Mouse (Mus musculus): ENCODE results near the gene Mcl1.

Mcl1 gene

DNA sequence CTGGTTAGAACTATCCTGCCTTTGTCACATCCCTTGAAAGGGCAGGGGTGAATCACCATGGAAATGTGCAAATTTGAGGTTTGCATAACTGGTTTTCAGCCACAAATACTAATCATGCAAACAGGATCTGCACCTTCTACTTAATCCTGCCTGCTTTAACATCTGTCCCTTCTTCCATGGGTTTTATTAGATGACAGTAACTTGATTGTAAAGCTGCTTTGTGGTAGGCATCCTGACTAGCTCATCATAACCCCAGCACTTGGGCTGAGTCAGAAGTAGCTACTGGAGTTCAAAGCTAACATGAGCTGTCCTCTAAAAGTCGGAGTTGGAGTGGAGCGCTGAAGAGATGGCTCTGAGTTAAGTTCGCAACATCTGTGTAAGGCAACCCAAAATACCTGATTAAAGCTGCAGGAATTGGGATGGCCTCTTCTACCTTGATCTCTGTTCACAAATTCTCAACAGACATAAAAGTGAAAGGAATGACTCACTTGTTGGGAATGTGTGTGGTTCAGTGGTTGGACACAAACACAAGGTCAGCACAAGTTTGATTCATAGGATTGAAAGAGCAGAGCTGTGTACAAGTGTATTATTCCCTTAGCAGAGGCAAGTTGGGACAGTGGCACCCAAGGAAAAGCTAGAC is 5.5 kb downstream of the Mcl1 start:
- in situ Hi-C loops (cut with MboI, MseI), result loop anchor here in 1 of 2 experiments (25.0 kb wide), 1 partner anchor 898 kb away; the partner anchor contains the start of gene Txnip

DNA sequence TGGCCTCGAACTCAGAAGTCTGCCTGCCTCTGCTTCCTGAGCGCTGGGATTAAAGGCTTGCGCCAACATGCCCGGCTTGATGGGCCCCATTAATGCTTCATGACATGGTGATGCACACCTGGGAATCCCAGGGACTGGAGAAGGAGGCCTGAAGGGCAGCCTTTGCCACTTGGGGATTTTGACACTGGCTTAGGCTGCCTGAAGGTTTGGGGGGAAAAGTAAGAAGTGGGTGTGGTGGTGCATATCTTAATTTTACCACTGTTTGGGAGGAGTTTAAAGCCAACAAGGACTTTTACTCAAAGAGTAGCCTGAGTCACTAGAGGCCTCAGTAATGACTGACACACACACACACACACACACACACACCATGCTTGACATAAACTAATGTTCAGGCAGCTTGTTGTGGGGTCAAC is 6.4 kb downstream of the Mcl1 start:
- in situ Hi-C loops (cut with MboI, MseI), result loop anchor here in 1 of 2 experiments (25.0 kb wide), 1 partner anchor 897 kb away; the partner anchor contains the start of gene Txnip

DNA sequence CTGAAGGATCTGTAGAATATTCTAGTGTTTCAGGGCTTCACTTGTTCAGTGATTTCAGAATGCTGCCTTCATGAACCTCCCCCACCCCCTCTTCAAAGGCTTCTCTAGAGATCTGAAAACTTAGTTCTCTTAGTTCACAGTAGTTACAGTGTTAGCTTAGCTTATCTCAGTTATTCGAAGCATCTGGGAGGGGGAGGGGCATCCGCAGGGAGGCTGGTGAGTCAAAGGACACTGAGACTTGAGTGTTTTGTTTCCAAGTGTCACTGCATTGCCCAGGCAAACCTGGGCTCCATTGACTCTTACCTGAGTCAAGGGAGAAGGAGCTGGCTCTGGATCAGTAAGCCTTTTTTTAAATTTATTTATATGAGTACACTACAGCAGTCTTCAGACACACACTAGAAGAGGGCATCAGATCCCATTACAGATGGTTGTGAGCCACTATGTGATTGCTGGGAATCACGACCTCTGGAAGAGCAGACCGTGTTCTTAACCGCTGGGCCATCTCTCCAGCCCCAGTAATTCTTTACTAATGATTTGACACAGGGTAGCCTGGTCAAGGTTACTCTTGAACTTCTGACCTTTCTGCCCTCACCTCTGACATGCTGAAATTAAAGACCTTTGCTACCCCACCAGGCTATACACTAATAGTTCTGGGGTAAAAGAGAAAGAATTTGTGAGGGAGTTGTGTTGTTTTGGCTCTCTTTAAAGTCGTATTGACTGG is 7.7 kb downstream of the Mcl1 start:
- in situ Hi-C loops (cut with MboI, MseI), result loop anchor here in 1 of 2 experiments (25.0 kb wide), 1 partner anchor 896 kb away; the partner anchor contains the start of gene Txnip

DNA sequence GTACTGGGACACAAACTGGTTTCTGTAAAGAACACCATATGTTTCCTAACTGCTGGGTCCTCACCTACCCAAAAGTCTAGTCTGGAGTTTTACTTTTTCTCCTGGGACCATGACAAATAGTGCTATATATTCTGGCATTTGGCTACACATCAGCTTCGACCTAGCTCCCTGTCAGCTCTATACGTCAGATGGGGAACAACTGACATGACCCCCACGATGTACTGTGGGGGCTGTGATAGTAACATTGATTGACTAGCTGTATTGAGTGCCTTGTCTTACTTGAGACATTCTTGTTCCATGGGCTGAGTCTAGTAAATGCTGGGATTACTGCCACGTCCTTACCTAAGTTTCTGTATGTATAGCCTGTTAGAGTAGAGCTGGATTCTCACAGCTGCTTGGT is 8.9 kb downstream of the Mcl1 start:
- in situ Hi-C loops (cut with MboI, MseI), result loop anchor here in 1 of 2 experiments (25.0 kb wide), 1 partner anchor 895 kb away; the partner anchor contains the start of gene Txnip

DNA sequence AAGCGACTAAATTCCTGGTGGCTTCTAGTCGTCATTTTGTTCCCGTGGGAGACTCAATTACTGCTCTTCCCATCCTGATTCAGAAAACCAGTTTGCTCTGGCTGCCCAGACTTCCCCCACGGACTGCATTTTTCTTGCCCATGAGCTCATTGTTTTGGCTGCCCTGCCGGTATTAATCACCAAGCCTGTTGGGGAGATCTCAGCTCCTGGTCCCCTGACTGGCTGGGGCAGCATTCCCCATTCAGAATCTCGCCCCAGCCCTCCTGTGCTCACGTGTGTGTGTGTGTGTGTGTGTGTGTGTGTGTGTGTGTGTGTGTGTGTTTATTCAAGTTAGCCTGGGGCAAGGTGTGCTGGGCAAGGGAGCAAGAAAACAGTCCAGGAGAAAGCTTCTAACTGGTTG is 9.4 kb downstream of the Mcl1 start:
- in situ Hi-C loops (cut with MboI, MseI), result loop anchor here in 1 of 2 experiments (25.0 kb wide), 1 partner anchor 894 kb away; the partner anchor contains the start of gene Txnip

DNA sequence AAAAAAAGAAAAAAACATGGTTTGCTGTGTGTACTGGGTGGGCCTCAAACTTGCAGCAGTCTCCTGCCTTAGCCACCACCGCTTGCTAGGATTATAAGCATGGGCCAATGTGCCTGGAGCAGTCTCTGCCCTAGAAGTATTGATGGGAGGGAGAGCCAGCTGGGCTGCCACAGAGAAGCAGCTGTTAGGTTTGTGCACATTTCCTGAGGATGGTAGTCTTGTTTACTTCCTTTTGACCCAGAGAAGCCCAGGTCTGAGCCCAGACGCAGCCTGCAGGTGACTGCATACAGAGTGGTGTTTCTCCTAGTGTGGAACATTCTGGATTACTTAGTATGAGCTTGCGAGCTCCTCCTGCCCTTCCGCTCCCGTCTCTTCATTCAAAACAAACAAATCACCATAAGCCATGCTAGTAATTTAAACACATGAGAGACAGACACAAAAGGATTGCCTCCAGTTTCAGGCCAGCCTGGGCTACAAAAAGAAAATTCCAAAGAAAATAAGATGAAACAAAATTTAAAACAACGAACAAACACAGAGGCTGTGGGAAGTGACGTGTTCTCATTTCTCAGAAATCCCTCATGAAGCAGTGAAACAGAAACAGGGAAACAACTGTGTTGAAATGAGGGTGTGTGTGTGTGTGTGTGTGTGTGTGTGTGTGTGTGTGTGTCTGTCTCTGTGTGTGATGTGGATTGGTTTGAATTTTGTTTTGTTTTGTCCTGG is 10.2 kb downstream of the Mcl1 start:
- in situ Hi-C loops (cut with MboI, MseI), result loop anchor here in 1 of 2 experiments (25.0 kb wide), 1 partner anchor 894 kb away; the partner anchor contains the start of gene Txnip

DNA sequence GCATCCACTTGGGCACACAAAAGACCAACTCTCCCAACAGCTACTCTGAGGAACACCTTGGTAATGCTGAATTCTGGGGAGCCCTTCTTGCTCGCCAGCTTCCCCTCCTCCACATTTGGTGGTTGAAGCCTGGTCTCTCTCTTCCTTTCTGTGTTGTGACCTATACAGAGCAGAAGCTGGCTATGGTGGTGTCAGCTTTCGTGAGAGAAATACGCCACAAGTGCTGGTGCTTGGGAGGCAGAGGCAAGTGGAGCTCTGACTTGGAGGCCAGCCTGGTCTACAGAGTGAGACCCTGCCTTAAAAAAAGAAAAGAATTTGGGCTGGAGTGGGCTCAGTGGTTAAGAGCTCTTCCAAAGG is 10.7 kb downstream of the Mcl1 start:
- in situ Hi-C loops (cut with MboI, MseI), result loop anchor here in 1 of 2 experiments (25.0 kb wide), 1 partner anchor 893 kb away; the partner anchor contains the start of gene Txnip

DNA sequence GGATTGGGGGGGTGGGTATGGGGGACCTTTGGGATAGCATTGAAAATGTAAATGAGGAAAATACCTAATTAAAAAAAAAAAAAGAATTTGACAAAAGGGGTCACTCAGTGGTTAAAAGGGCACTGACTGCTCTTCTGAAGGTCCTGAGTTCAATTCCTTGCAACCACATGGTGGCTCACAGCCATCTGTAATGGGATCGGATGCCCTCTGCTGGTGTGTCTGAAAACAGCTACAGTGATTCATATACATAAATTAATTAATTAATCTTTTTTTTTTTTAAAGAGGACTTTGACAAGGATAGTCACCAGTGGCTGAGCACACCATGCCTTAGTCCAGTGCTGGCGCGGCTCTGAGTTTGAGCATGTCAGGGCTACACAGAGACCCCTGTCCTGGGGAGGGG is 11.8 kb downstream of the Mcl1 start:
- in situ Hi-C loops (cut with MboI, MseI), result loop anchor here in 1 of 2 experiments (25.0 kb wide), 1 partner anchor 892 kb away; the partner anchor contains the start of gene Txnip

DNA sequence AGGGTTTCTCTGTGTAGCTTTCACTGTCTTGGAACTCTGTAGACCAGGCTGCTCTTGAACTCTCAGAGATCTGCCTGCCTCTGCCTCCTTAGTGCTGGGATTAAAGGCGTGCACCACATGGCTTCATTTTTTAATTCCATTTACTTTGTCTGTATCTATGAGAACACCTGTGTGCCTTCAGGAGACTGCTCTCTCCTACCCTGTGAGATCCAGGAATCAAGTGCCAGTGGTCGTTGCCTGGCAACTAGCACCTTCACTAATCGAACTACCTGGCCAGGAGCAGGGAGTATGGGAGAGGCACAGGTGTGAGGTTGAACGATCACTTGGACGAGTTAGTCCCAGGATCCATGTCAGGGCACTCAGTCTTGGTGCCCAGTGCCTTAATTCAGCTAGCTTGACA is 12.6 kb downstream of the Mcl1 start:
- in situ Hi-C loops (cut with MboI, MseI), result loop anchor here in 1 of 2 experiments (25.0 kb wide), 1 partner anchor 891 kb away; the partner anchor contains the start of gene Txnip

DNA sequence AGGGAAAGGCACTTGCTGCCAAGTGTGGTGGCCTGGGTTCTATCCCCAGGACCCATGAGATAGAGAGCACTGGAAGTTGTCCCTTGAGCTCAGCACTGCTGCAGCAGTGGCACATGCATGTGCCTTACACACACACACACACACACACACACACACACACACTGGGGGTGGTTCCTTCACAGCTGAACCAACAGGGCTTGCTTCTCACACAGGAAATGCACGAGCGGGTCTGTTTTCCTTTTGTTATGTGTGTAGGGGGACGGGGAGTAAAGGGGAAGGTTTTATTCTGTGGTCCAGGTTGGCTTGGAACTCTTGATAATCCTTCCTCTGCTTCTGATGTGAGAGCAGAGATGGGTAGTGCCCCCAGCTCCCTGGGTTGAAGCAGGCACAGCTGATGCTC is 13.9 kb downstream of the Mcl1 start:
- in situ Hi-C loops (cut with MboI, MseI), result loop anchor here in 1 of 2 experiments (25.0 kb wide), 1 partner anchor 890 kb away; the partner anchor contains the start of gene Txnip

DNA sequence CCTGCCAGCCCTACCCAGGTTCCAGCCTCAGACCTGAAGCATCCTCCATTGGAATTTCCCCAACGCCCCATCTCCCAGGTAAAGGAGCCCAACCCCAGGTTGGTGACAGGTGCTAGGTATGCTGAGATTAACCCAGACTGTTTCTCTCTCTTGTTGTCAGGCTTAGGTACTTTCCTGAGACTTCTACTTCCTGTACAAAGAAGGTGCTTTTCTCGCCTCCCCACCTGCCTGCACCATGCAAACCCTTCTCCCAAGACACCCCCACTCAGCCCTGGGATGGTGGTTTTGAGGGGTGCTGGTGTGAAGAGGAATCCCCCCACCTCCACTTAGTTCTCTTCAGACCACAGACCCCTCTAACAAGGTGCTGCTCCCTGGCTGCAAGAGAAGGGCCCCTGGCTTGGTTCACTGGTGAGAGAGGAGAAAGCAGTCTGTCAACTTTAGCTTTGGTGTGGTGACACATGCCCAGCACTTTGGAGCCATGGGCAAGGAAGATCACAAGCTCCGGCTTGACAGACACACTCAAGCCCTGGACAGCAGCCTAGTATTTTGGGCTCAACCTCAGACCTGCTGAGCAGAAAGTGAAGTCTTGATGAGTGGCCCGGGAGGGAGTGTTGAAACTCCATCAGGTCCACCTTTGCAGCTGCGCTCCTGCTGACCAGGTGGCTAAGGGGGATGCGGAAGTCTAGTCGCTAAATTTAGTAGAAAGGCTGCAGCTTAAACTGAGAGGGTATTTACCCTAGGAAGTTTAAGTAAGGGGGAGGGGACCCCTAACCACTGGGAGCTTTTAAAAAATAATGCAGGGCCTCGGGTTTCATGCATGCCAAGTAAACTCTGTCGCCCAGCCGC is 14.5 kb downstream of the Mcl1 start:
- in situ Hi-C loops (cut with MboI, MseI), result loop anchor here in 1 of 2 experiments (25.0 kb wide), 1 partner anchor 889 kb away; the partner anchor contains the start of gene Txnip

DNA sequence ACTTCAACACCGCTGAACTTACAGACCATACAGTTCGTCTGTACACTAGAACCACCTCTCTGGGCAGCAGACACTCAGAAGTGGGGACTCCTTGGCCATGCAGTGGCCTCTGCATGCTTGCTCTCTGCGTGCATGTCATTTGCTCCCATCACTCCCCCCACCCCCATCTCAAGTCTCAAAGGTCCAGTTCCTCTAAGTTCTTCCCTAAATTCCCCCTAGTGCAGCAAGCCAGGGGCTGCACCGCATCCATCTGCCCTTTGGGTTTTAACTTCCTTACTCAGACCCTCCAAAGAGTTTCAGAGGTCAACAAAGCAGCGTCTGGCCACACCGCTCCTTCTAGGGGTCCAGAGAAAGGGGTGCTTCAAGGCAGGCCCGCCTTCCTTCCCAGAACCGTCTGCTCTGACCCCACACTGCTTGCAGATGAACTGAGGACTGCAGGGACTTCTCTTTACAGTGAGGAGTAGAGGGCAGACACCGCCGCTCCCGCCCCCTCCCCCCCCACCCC is 15.2 kb downstream of the Mcl1 start:
- in situ Hi-C loops (cut with MboI, MseI), result loop anchor here in 1 of 2 experiments (25.0 kb wide), 1 partner anchor 889 kb away; the partner anchor contains the start of gene Txnip

DNA sequence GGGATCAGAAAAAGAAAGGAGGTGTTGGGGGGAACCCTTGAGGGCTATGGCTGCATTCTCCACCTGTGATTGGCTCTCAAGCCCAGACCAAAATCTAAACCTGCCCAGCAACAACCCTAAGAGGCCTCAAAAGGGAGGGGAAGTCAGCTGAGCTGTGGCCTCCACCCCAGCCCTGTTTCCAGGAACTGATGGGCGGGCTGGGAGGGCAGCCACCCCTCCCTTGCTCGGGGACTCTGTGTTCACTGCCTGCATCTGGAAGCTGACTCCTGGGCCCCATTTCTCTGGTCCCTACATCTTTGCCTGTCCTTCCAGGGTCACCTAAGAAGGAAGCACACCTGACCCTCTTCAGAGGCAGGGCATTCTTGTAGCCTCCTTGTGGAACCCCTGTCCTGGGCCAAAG is 15.6 kb downstream of the Mcl1 start:
- in situ Hi-C loops (cut with MboI, MseI), result loop anchor here in 1 of 2 experiments (25.0 kb wide), 1 partner anchor 888 kb away; the partner anchor contains the start of gene Txnip

DNA sequence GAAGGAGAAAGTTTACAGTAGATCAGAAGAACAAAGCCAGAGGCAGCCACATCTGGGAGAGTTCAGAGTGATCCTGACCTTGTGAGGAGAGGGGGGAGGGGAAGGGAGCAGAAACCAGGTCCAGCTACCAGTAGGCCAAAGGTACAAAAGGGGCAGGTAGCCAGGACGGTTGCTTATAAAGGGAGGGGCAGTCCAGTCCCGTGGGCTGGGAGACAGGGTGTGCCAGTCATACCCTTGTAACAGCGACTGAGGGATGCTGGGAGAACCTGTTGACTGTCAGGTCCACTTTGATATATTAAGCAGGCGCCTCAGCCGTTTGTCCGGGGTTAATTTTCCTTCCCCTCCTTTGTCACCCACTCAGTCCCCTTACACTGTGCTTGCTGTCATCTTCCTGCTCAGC is 16.2 kb downstream of the Mcl1 start:
- in situ Hi-C loops (cut with MboI, MseI), result loop anchor here in 1 of 2 experiments (5.0 to 25.0 kb wide), 2 partner anchors 38 to 887 kb away; partner anchors contain the start of gene Txnip

DNA sequence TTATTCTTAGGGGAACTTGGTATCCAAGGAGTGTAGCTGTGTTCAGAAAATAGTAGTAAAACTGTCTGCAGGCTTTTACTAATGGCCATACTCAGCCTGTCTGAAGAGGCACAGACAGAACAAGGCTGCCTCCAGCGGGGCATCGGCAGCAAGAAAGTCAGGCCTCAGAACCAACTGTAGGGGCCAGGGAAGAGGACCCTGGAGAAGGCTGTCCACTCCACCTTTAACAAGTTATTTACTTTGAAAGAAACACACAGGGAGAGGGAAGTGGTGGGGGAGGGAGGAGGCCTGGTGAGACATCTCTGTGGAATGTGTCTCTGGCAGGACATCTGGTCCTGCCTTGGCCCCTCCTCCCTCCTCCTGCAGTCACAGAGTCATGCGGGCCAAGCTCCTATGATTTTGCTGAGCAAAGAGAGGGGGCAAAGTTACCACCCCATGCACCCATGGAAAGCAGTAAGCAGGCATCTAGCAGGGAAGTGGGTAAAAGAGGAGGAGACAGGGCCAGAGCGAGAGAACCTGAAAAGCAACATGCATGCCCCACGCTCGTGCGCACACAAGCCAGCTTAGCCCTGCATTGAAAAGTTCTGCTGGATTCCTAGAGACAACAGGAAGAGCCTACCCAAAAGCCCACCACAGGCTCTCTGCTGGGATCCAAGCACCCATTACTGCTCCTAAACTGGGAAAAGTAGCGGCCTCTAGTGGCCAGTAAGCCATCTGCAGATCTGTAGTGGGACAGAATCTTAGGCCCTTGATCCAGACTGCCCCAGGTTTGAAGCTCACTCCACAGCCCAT is 16.9 kb downstream of the Mcl1 start:
- in situ Hi-C loops (cut with MboI, MseI), result loop anchor here in 1 of 2 experiments (5.0 kb wide), 1 partner anchor 38 kb away; no protein-coding TSS in a partner anchor

DNA sequence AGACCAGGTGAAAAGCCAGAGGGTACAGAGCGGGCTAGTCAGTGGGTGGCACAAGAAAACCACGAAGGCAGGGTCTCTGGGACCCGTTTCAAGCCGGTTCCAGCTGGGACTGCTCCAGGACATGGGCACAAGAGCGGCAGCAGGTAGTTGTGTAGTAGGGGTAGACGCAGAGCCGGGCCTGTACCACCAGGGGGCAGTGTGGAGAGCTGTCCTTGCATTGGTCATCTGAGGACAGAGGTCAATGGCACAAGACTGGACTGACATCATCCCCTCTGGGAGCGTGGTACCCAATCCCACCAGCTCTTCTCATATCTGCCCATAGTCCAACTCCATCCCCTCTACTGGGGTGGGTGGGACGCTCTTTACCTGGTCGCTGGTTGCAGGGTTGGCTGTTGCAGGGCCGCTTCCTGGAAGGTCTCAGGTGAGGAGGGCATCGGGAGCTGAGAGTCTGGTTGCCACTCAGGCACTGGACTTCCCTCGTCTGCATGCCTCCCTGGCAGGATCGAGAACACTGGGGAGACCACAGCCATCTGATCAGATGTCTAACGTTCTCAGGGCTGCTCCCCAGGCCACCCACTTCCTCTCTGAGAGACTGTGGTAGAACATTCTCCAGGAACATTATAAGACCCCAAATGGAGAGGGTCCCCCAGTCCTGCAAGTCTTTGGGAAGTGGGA is 18.3 kb downstream of the Mcl1 start:
- in situ Hi-C loops (cut with MboI, MseI), result loop anchor here in 1 of 2 experiments (5.0 kb wide), 1 partner anchor 40 kb away; no protein-coding TSS in a partner anchor

DNA sequence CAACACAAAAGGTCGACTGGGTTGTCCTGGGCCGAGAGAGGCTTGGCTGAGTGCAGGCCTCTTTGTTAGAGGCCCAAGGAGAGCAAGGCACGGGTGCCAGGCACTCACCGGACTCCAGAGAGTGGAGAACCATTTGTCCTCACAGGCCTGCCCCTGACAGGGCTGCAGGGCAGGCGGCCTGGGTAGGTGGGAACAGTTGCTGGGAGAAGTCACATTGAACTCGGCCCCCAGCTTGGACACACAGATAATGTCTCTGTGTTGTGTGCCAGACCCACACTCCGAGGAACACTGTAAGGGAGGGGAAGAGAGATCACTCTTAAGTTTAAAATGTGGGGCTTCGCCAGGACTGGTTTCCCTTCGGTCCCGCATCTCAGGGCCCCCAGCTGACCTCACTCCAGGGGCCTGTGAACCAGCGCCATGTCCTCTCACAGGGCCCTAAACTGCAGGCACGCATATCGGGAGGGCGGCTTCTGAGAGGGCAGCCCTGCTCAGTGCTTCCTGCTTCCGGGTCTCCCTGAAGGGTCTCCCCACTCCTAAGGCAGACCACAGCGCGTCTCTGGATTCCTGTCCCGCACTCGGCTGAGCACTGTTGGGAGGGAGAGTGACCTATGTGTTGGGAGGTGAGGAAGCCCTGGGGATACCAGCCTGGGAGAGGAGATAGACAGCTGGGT is 19.0 kb downstream of the Mcl1 start:
- in situ Hi-C loops (cut with MboI, MseI), result loop anchor here in 1 of 2 experiments (5.0 kb wide), 1 partner anchor 40 kb away; no protein-coding TSS in a partner anchor

DNA sequence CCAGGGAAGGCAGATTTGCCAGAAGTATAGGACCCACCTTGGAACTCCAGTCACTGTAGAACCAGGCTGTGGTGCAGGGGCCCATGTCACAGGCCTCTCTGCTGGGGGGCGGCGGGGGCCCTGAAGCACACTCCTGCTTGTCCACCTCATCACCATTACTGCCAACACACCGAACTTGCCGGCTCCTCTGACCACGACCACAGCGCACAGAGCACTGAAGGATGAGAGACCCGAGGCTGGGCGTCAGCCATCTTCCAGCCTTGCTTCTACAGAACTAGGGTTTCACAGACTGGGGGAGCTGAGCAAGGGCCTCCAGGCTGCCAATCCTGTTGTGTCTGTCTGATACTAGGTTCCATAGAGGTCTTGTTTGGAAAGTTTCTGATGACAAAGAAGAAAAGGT is 21.0 kb downstream of the Mcl1 start:
- in situ Hi-C loops (cut with MboI, MseI), result loop anchor here in 1 of 2 experiments (5.0 kb wide), 1 partner anchor 42 kb away; no protein-coding TSS in a partner anchor

Measured in T-helper 17 cell (primary cell).